Mouse (Mus musculus): Measurements from ENCODE around the gene Kif21b. TPM values are rescaled to one million over a fixed set of nuclear protein-coding genes. Genes with fewer than 3 reads are reported as not detected.

Gene Kif21b
- total and polyA plus RNA-seq, 2 experiments from 2014 or later = 26.8 to 144 TPM

DNA sequence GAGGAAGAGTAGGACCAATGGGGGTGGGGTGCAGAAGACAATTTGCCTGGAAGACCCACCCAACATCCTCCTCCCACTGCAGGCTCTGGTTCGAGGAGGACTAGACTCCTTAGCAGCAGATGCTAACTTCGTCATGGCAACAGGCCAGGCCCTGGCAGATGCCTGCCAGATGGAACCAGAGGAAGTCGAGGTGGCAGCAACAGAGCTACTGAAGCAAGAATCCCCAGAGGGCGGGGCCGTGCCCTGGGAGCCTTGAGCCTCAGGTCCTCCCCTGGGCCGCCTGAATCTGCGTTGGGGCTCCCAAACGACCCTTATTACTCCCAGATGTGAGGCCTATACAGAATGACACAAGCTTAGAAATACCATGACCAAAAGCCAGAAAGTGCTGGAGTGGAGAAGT is 12.3 kb upstream of the Kif21b start:
- Histone ChIP-seq H3K27me3 (ENCODE audit: insufficient read depth, low read length) (no peaks in the 10 kb centered on the region), H3K9me3 (ENCODE audit: low read length) (no peaks in the 10 kb centered on the region), H3K27ac (no peak overlapping the region), H3K4me3 (ENCODE audit: low read length) (no peak overlapping the region), H3K4me1 (ENCODE audit: insufficient read depth, low read length) (peaks cover 16% of the 10 kb centered on the region; the same call in 1 of the 2 replicates), H3K9ac (replicated peaks; ENCODE audit: low read length) (no peak overlapping the region), H3K36me3 (ENCODE audit: insufficient read depth, low read length) (no peaks in the 10 kb centered on the region), H3K4me2 (ENCODE audit: low read depth, low read length) (no peak overlapping the region)
- ATAC-seq (peak; percentile 33), DNase-seq (ENCODE audit: low spot score) (peak; percentile 75)
- WGBS = 31% methylated on average over 8 of the region's 8 CpGs
- no peak for TF ChIP-seq CTCF (IDR thresholded peaks at IDR 0.05; ENCODE audit: low read depth)

GRCm38 (mm10) chr1:136119571-136120262 is 11.5 kb upstream of the Kif21b start:
- Histone ChIP-seq H3K36me3 (ENCODE audit: insufficient read depth, low read length) (no peaks in the 10 kb centered on the region), H3K27ac (peak overlapping the region; percentile 11; the same call in 1 of the 2 replicates), H3K4me1 (ENCODE audit: insufficient read depth, low read length) (peaks cover 16% of the 10 kb centered on the region; the same call in 1 of the 2 replicates), H3K4me2 (ENCODE audit: low read depth, low read length) (no peak overlapping the region), H3K9me3 (ENCODE audit: low read length) (no peaks in the 10 kb centered on the region), H3K27me3 (ENCODE audit: insufficient read depth, low read length) (no peaks in the 10 kb centered on the region), H3K4me3 (ENCODE audit: low read length) (no peak overlapping the region), H3K9ac (replicated peaks; ENCODE audit: low read length) (no peak overlapping the region)
- WGBS = 47% methylated on average over 7 of the region's 7 CpGs
- ATAC-seq (peak; percentile 39), DNase-seq (ENCODE audit: low spot score) (peak; percentile 58)
- TF ChIP-seq CTCF (IDR thresholded peaks at IDR 0.05; ENCODE audit: low read depth) = no peak

GRCm38 (mm10) chr1:136120263-136120603 is 11.0 kb upstream of the Kif21b start:
- TF ChIP-seq CTCF (IDR thresholded peaks at IDR 0.05; ENCODE audit: low read depth) = no peak
- Histone ChIP-seq H3K27me3 (ENCODE audit: insufficient read depth, low read length) (no peaks in the 10 kb centered on the region), H3K4me2 (ENCODE audit: low read depth, low read length) (no peak overlapping the region), H3K4me3 (ENCODE audit: low read length) (no peak overlapping the region), H3K9ac (replicated peaks; ENCODE audit: low read length) (no peak overlapping the region), H3K4me1 (ENCODE audit: insufficient read depth, low read length) (peaks cover 16% of the 10 kb centered on the region; the same call in 1 of the 2 replicates), H3K36me3 (ENCODE audit: insufficient read depth, low read length) (no peaks in the 10 kb centered on the region), H3K27ac (no peak overlapping the region), H3K9me3 (ENCODE audit: low read length) (no peaks in the 10 kb centered on the region)
- ATAC-seq = no peak
- no peak for DNase-seq (ENCODE audit: low spot score)
- 72% methylated on average over 1 of the region's 1 CpGs for WGBS

- TF ChIP-seq CTCF (IDR thresholded peaks at IDR 0.05; ENCODE audit: low read depth) = no peak
- no peak overlapping the region for H3K4me2 ChIP-seq (ENCODE audit: low read depth, low read length)
- WGBS = 58% methylated on average over 6 of the region's 6 CpGs
Measured at GRCm38 (mm10) chr1:136120785-136121184, 10.4 kb upstream of the Kif21b start.

DNA sequence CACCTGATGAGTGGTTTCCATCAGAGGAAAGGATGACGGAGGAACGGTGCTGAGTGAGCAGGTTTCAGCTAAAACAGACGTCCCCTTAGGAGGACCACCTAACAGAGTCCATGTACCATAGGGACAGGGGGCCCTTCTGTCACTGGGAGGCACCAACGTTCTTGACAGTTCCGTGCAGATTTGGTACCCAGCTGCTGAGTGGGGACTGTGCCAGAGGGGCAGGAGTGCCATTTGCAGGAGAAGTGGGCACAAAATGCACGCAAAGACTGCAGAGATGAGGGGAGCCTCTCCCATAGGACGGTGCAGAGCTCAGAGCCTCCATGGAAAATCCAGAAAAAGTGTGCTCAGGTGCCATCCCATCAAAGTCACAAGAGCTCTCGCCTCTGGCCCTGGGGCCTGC is 9.2 kb upstream of the Kif21b start:
- Histone ChIP-seq H3K9me3 (ENCODE audit: low read length) (no peaks in the 10 kb centered on the region), H3K4me3 (ENCODE audit: low read length) (no peak overlapping the region), H3K4me1 (ENCODE audit: insufficient read depth, low read length) (peaks cover 16% of the 10 kb centered on the region; the same call in 1 of the 2 replicates), H3K36me3 (ENCODE audit: insufficient read depth, low read length) (no peaks in the 10 kb centered on the region), H3K4me2 (ENCODE audit: low read depth, low read length) (no peak overlapping the region), H3K27me3 (ENCODE audit: insufficient read depth, low read length) (no peaks in the 10 kb centered on the region), H3K9ac (replicated peaks; ENCODE audit: low read length) (no peak overlapping the region), H3K27ac (no peak overlapping the region)
- WGBS = 65% methylated on average over 8 of the region's 8 CpGs
- DNase-seq (ENCODE audit: low spot score) (no peak), ATAC-seq (no peak)
- no peak for TF ChIP-seq CTCF (IDR thresholded peaks at IDR 0.05; ENCODE audit: low read depth)

More at GRCm38 (mm10) chr1:136120785-136121184, 10.4 kb upstream of the Kif21b start:
- Histone ChIP-seq H3K9ac (replicated peaks; ENCODE audit: low read length) (no peak overlapping the region), H3K27me3 (ENCODE audit: insufficient read depth, low read length) (no peaks in the 10 kb centered on the region), H3K27ac (no peak overlapping the region), H3K9me3 (ENCODE audit: low read length) (no peaks in the 10 kb centered on the region), H3K4me1 (ENCODE audit: insufficient read depth, low read length) (peaks cover 16% of the 10 kb centered on the region; the same call in 1 of the 2 replicates), H3K36me3 (ENCODE audit: insufficient read depth, low read length) (no peaks in the 10 kb centered on the region), H3K4me3 (ENCODE audit: low read length) (no peak overlapping the region)
- ATAC-seq (no peak), DNase-seq (ENCODE audit: low spot score) (no peak)

DNA sequence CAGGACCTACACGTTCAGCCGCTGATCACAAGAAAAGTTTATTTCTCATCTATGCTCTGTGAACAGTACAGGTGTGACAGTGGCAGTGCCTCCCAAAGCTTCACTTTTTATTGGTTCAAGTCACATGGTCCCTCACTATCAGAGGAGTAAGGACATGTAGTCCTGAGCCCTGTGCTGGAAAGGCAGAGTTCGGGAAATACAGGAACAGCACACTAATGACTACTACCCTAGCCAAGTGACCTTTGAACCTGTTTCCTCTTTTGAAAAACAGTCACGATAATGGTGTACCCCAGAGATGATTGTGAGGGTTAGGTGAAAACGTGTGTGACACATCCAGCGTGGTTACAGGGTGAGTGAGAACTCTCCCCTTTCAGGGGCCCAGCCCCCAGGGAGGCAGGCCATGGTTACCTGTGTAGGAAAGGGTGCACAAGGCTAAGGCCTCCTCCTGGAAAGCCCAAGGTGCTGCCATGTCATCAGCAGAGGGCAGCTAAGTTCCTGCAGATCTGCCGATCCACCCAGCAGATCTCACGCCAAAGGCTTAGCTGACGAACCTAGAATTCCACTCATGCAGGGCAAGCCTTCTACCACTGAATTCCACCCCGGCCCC is 4.9 kb upstream of the Kif21b start:
- no peaks in the 10 kb centered on the region for H3K27me3 ChIP-seq (ENCODE audit: insufficient read depth, low read length)
- no peaks in the 10 kb centered on the region for H3K36me3 ChIP-seq (ENCODE audit: insufficient read depth, low read length)
- no peaks in the 10 kb centered on the region for H3K9me3 ChIP-seq (ENCODE audit: low read length)
- H3K4me2 ChIP-seq (ENCODE audit: low read depth, low read length) = no peak overlapping the region
- no peak overlapping the region for H3K4me3 ChIP-seq (ENCODE audit: low read length)
- peaks cover 19% of the 10 kb centered on the region for H3K4me1 ChIP-seq (ENCODE audit: insufficient read depth, low read length)
- ATAC-seq = no peak
- H3K27ac ChIP-seq = no peak overlapping the region
- no peak overlapping the region for H3K9ac ChIP-seq (replicated peaks; ENCODE audit: low read length)
- no peak for TF ChIP-seq CTCF (IDR thresholded peaks at IDR 0.05; ENCODE audit: low read depth)
- no peak for DNase-seq (ENCODE audit: low spot score)
- 82% methylated on average over 10 of the region's 10 CpGs for WGBS

GRCm38 (mm10) chr1:136126895-136127294 is 4.3 kb upstream of the Kif21b start:
- Histone ChIP-seq H3K9me3 (ENCODE audit: low read length) (no peaks in the 10 kb centered on the region), H3K9ac (replicated peaks; ENCODE audit: low read length) (no peak overlapping the region), H3K36me3 (ENCODE audit: insufficient read depth, low read length) (no peaks in the 10 kb centered on the region), H3K4me1 (ENCODE audit: insufficient read depth, low read length) (peaks cover 19% of the 10 kb centered on the region), H3K4me2 (ENCODE audit: low read depth, low read length) (no peak overlapping the region), H3K27me3 (ENCODE audit: insufficient read depth, low read length) (no peaks in the 10 kb centered on the region), H3K27ac (no peak overlapping the region), H3K4me3 (ENCODE audit: low read length) (no peak overlapping the region)
- DNase-seq (ENCODE audit: low spot score) (no peak), ATAC-seq (no peak)
- 72% methylated on average over 10 of the region's 10 CpGs for WGBS
- TF ChIP-seq CTCF (IDR thresholded peaks at IDR 0.05; ENCODE audit: low read depth) = no peak

Measured in hindbrain, postnatal 0 days (tissue).